Mouse (Mus musculus): Measurements from ENCODE around the gene RPS10-NUDT3. TPM values are rescaled to one million over a fixed set of nuclear protein-coding genes. Genes with fewer than 3 reads are reported as not detected.
A peak's percentile ranks its signal among the peaks of the same experiment; 100 is the strongest.

Gene RPS10-NUDT3
- polyA plus RNA-seq, 1 experiment from 2014 or later, result not detected

GRCm38 (mm10) chr17:27579816-27580215 is 55.2 kb downstream of the RPS10-NUDT3 start:
- Histone ChIP-seq H3K9ac (no peak overlapping the region), H3K27me3 (replicated peaks) (no peaks in the 10 kb centered on the region), H3K4me2 (no peak overlapping the region), H3K36me3 (peaks cover 39% of the 10 kb centered on the region), H3K9me3 (no peaks in the 10 kb centered on the region), H3K4me1 (0 out of 2 replicates have a peak, but pooled peaks cover 2% of the 10 kb centered on the region), H3K4me3 (replicated peaks) (no peak overlapping the region), H3K27ac (no peak overlapping the region)
- no peak for ATAC-seq (ENCODE audit: insufficient read depth, low FRiP score, low read depth)
- WGBS, result 90% methylated on average over 8 of the region's 8 CpGs

- Histone ChIP-seq H3K9me3 (no peaks in the 10 kb centered on the region), H3K9ac (no peak overlapping the region), H3K27ac (no peak overlapping the region), H3K27me3 (replicated peaks) (no peaks in the 10 kb centered on the region), H3K4me2 (no peak overlapping the region), H3K4me1 (0 out of 2 replicates have a peak, but pooled peaks cover 6% of the 10 kb centered on the region), H3K4me3 (replicated peaks) (no peak overlapping the region), H3K36me3 (peaks cover 33% of the 10 kb centered on the region)
- no peak for ATAC-seq (ENCODE audit: insufficient read depth, low FRiP score, low read depth)
- WGBS, result 95% methylated on average over 10 of the region's 10 CpGs
Observed at GRCm38 (mm10) chr17:27578487-27578886, 56.5 kb downstream of the RPS10-NUDT3 start.

GRCm38 (mm10) chr17:27577468-27577867 is 57.6 kb downstream of the RPS10-NUDT3 start:
- 63% methylated on average over 6 of the region's 6 CpGs for WGBS
- Histone ChIP-seq H3K9me3 (no peaks in the 10 kb centered on the region), H3K9ac (no peak overlapping the region), H3K27me3 (replicated peaks) (no peaks in the 10 kb centered on the region), H3K27ac (no peak overlapping the region), H3K36me3 (peaks cover 27% of the 10 kb centered on the region), H3K4me2 (no peak overlapping the region), H3K4me1 (0 out of 2 replicates have a peak, but pooled peaks cover 6% of the 10 kb centered on the region), H3K4me3 (replicated peaks) (no peak overlapping the region)
- no peak for ATAC-seq (ENCODE audit: insufficient read depth, low FRiP score, low read depth)

GRCm38 (mm10) chr17:27576056-27576455 is 59.0 kb downstream of the RPS10-NUDT3 start:
- Histone ChIP-seq H3K27me3 (replicated peaks) (no peaks in the 10 kb centered on the region), H3K36me3 (peaks cover 19% of the 10 kb centered on the region), H3K4me3 (replicated peaks) (no peak overlapping the region), H3K9me3 (no peaks in the 10 kb centered on the region), H3K27ac (no peak overlapping the region), H3K4me2 (no peak overlapping the region), H3K9ac (no peak overlapping the region), H3K4me1 (0 out of 2 replicates have a peak, but pooled peaks cover 6% of the 10 kb centered on the region)
- ATAC-seq (ENCODE audit: insufficient read depth, low FRiP score, low read depth), result 0 out of 2 replicates have a peak, but pooled peaks have one; percentile 33
- 77% methylated on average over 7 of the region's 7 CpGs for WGBS

- no peak for ATAC-seq (ENCODE audit: insufficient read depth, low FRiP score, low read depth)
- Histone ChIP-seq H3K27ac (no peak overlapping the region), H3K9me3 (no peaks in the 10 kb centered on the region), H3K4me2 (no peak overlapping the region), H3K36me3 (peaks cover 14% of the 10 kb centered on the region), H3K4me1 (0 out of 2 replicates have a peak, but pooled peaks cover 6% of the 10 kb centered on the region), H3K27me3 (replicated peaks) (no peaks in the 10 kb centered on the region), H3K4me3 (replicated peaks) (no peak overlapping the region), H3K9ac (no peak overlapping the region)
- WGBS, result 61% methylated on average over 10 of the region's 10 CpGs
Observed at GRCm38 (mm10) chr17:27575116-27575776, 59.8 kb downstream of the RPS10-NUDT3 start.

GRCm38 (mm10) chr17:27574470-27575115 is 60.4 kb downstream of the RPS10-NUDT3 start:
- H3K36me3 ChIP-seq, result peaks cover 10% of the 10 kb centered on the region
- ATAC-seq (ENCODE audit: insufficient read depth, low FRiP score, low read depth), result no peak

GRCm38 (mm10) chr17:27573772-27574320 is 61.2 kb downstream of the RPS10-NUDT3 start:
- H3K36me3 ChIP-seq, result peaks cover 7% of the 10 kb centered on the region; the same call in 1 of the 2 replicates
- H3K4me1 ChIP-seq, result 0 out of 2 replicates have a peak, but pooled peaks cover 6% of the 10 kb centered on the region
- WGBS, result 74% methylated on average over 10 of the region's 10 CpGs
- H3K9ac ChIP-seq, result no peak overlapping the region
- H3K4me3 ChIP-seq (replicated peaks), result no peak overlapping the region
- no peak overlapping the region for H3K27ac ChIP-seq
- ATAC-seq (ENCODE audit: insufficient read depth, low FRiP score, low read depth), result no peak
- H3K4me2 ChIP-seq, result no peak overlapping the region
- no peaks in the 10 kb centered on the region for H3K27me3 ChIP-seq (replicated peaks)
- no peaks in the 10 kb centered on the region for H3K9me3 ChIP-seq

More at GRCm38 (mm10) chr17:27574470-27575115, 60.4 kb downstream of the RPS10-NUDT3 start:
- H3K9ac ChIP-seq, result no peak overlapping the region
- H3K4me1 ChIP-seq, result 0 out of 2 replicates have a peak, but pooled peaks cover 6% of the 10 kb centered on the region
- H3K4me3 ChIP-seq (replicated peaks), result no peak overlapping the region
- H3K9me3 ChIP-seq, result no peaks in the 10 kb centered on the region
- 86% methylated on average over 16 of the region's 16 CpGs for WGBS
- H3K27ac ChIP-seq, result no peak overlapping the region
- no peaks in the 10 kb centered on the region for H3K27me3 ChIP-seq (replicated peaks)
- H3K4me2 ChIP-seq, result no peak overlapping the region

- no peaks in the 10 kb centered on the region; the same call in 1 of the 2 replicates for H3K36me3 ChIP-seq
- no peak for ATAC-seq (ENCODE audit: insufficient read depth, low FRiP score, low read depth)
- H3K4me2 ChIP-seq, result no peak overlapping the region
- no peaks in the 10 kb centered on the region for H3K9me3 ChIP-seq
- H3K27me3 ChIP-seq (replicated peaks), result no peaks in the 10 kb centered on the region
- no peak overlapping the region for H3K27ac ChIP-seq
- H3K4me1 ChIP-seq, result 0 out of 2 replicates have a peak, but pooled peaks cover 9% of the 10 kb centered on the region
- WGBS, result 71% methylated on average over 8 of the region's 8 CpGs
- no peak overlapping the region for H3K4me3 ChIP-seq (replicated peaks)
- no peak overlapping the region for H3K9ac ChIP-seq
Observed at GRCm38 (mm10) chr17:27571315-27571714, 63.7 kb downstream of the RPS10-NUDT3 start.

GRCm38 (mm10) chr17:27568228-27568627 is 66.8 kb downstream of the RPS10-NUDT3 start:
- no peak for ATAC-seq (ENCODE audit: insufficient read depth, low FRiP score, low read depth)
- Histone ChIP-seq H3K27ac (no peak overlapping the region), H3K4me3 (replicated peaks) (no peak overlapping the region), H3K36me3 (no peaks in the 10 kb centered on the region; the same call in 1 of the 2 replicates), H3K4me2 (no peak overlapping the region), H3K9me3 (no peaks in the 10 kb centered on the region), H3K4me1 (peaks cover 16% of the 10 kb centered on the region; the same call in 1 of the 2 replicates), H3K9ac (no peak overlapping the region), H3K27me3 (replicated peaks) (no peaks in the 10 kb centered on the region)
- 88% methylated on average over 5 of the region's 5 CpGs for WGBS

- H3K36me3 ChIP-seq, result no peaks in the 10 kb centered on the region
- H3K4me3 ChIP-seq (replicated peaks), result peak overlapping the region; percentile 68
- peaks cover 21% of the 10 kb centered on the region for H3K4me1 ChIP-seq
- ATAC-seq (ENCODE audit: insufficient read depth, low FRiP score, low read depth), result no peak
- no peak overlapping the region for H3K27ac ChIP-seq
- WGBS, result under 1% methylated on average over 13 of the region's 13 CpGs
- H3K9me3 ChIP-seq, result no peaks in the 10 kb centered on the region
- H3K27me3 ChIP-seq (replicated peaks), result no peaks in the 10 kb centered on the region
- H3K4me2 ChIP-seq, result peak overlapping the region; percentile 97
- H3K9ac ChIP-seq, result 0 out of 2 replicates have a peak overlapping the region, but pooled peaks have one; percentile 4
Observed at GRCm38 (mm10) chr17:27565942-27566267, 69.1 kb downstream of the RPS10-NUDT3 start.

- Histone ChIP-seq H3K27ac (peak within 1 kb of the TSS; percentile 27; the same call in 1 of the 2 replicates), H3K4me1 (peaks cover 21% of the 10 kb centered on the region), H3K27me3 (replicated peaks) (no peaks in the 10 kb centered on the region), H3K9me3 (no peaks in the 10 kb centered on the region), H3K36me3 (no peaks in the 10 kb centered on the region), H3K4me3 (replicated peaks) (peak within 1 kb of the TSS; percentile 68), H3K4me2 (peak within 1 kb of the TSS; percentile 97), H3K9ac (peak within 1 kb of the TSS; percentile 51)
- peak; percentile 92 for ATAC-seq (ENCODE audit: insufficient read depth, low FRiP score, low read depth)
- under 1% methylated on average over 58 of the region's 58 CpGs for WGBS
Observed at GRCm38 (mm10) chr17:27565163-27565941, 69.7 kb downstream of the RPS10-NUDT3 start, which contains the start of gene AI413582. Gene AI413582, minus strand, starts transcription at chr17:27565756.
